Mouse (Mus musculus): ENCODE data around the gene Brox.

The Brox gene

DNA sequence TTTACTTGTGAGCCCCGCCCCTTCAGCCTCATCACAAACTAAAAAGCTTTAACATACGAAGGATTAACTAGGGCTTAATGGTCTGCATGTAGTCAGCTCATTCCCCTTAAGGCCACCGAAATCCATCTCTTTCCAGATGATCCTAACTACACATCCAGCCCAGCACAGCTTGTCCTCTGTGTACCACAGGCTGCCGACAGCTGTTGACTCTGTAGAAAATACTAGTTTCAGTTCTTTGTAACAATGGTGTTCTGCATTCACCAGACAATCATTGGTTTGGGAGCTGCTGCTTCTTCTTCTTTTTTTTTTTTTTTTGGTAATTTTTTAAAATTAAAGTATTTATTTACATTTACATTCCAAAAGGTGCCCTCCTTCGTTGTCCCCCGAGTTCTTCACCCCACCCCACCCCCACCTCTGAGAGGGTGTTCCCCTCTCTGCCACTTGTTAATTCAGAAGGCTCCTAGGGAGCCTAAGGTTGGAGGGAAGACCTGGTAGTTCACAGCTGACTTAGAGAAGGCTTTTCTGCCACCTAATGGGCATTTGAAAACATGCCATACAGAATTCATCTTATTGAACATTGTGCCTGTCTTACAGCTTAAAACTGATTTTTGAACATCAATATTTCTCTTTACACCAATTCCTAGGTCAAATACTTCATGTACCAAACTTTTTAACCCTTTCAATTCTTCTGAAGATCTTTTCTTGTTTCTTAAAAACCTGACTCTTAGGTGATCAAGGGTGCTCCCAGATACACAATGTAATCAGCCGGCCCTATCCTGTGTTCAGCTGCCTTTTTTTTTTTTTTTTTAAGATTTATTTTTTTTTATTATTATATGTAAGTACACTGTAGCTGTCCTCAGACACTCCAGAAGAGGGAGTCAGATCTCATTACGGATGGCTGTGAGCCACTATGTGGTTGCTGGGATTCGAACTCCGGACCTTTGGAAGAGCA lies 23.9 kb downstream of the Brox start:
- peak; percentile 12 for DNase-seq (ENCODE audit: low spot score)

DNA sequence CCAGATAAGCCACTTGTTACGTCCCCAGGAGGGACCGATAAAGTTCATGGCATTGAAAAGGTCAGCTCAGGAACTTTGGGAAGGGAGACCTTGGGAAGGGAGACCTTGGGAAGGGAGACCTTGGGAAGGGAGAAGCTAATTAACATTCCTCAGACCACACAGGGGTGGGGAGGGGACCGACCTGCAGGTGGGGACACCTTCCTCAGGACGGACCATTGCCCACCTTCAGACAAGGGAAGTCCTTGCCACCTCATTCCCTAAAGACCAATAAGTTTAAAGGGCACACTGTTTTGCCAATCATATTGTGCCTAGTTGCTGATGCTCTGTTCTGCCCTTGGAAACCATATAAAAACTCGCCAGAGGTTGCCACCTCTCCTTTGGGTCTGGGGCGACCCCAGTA lies 29.4 kb downstream of the Brox start:
- no peak for DNase-seq (ENCODE audit: low spot score)

DNA sequence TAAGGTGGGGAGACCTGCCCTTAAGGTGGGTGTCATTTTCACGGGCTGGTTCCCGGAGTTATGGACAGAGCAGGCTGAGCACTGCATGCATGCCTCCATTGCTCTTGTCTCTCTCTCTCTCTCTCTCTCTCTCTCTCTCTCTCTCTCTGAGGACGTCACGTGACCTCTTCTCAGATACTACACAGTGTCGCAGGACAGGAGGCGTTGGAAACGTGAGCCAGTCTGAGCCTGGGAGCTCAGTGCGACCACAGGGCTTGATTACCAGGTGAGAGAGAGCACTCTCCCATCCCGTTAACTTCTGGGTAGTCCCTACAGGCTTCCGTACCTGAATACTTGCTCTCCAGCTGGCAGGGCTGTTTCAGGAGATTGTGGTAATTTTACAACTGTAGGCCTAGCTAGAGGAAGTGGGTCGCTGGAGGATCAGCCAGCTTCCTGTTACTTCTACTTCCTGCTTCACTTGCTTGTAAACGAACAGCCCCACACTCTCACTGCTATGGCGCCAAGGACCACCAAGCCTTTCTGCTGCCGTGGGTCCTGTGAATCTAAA lies 31.1 kb downstream of the Brox start:
- no peak for DNase-seq (ENCODE audit: low spot score)

DNA sequence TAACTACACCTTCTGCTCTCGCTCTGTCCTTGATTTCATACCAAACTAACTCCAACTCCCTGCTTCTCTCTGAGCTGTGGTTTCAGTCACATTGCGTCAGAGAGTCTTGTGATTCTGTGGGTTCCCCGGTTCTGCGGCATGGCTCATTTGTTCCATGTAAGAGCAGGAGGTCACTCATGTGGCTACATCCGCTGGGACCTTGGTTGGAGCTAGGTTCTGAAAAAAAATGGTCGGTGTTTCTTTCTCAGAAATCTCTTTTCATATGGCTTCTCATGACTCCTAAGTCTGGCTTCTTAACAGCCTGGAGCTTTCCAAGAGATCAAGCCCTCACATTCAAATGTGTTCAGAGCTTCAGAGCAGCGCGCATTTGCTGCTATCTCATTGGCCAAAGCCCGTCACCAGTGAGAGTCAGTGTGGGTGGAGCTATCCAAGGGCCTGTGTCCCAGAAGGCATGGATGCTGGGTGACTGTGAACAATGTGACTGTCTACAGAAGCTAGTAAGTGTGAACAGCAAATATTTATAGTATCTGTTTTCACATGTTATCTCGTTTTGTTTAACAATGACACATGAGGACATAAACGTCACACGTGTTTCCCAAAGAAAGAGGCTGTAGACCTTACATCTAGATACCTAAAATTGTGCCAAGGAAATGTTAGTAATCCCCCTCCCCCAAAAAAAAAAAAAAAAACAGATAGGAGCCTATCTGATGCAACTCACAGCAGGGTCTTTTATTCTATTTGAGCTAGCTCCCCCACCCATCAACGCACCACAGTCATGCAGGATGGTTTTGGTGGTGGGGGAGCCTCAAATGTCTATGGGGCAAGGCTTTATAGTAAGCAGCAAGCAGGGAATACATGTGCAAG lies 32.7 kb downstream of the Brox start:
- DNase-seq (ENCODE audit: low spot score): peak; percentile 28

DNA sequence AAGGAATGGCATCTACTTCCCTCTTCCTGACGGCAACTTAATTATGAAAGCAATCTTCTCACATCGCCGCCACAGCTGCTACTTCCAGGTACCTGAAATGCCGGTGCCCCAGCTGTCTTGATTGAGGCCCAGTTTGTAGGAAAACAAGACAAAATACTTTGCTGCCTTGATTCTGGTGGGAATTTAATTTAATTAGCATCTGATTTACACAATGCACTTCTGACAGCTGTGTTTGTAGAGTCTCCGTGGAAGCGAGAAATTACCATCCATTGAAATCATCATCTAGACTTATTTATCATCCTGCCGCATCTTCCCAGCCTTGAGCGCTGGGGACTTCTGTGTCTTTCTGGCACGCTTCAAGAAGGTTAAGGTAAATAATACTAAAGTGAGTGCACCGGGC lies 44.5 kb downstream of the Brox start:
- no peak for DNase-seq (ENCODE audit: low spot score)

DNA sequence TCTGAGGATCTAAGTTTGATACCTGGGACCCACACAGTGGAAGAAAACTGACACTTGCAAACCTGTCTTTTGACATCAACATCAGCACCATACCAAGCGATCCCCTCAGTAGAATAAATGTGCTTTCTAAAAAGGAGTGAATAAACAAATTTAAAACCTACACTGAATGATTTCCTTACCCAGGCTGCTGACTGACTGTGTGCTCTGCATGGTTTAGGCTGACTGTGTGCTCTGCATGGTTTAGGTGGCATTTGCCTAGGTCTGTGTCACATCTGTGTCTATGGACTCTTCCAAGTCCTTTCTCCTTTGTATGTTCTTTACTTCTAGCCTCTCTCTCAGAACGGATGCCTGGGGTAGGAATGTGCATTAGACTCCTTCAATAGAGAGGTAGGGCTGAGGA lies 45.3 kb downstream of the Brox start:
- no peak for DNase-seq (ENCODE audit: low spot score)

DNA sequence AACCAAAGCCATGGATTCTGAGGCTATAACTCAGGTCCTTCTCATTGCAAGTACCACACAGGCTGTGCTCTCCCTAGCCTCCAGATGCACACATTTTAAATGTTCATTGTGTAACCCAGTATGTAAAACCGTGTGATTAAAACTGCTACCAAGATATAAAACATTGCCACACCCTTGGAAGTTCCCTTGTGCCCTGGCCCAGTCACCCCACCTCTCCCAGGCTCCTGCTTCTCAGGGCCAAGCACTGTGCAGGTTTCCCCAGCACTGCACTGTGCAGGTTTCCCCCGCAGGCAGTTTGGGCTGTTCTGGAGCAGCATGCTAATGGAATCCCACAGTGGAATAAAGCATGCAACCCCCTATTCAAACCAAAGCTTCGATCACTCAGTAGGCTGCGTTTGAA lies 46.5 kb downstream of the Brox start:
- no peak for DNase-seq (ENCODE audit: low spot score)

DNA sequence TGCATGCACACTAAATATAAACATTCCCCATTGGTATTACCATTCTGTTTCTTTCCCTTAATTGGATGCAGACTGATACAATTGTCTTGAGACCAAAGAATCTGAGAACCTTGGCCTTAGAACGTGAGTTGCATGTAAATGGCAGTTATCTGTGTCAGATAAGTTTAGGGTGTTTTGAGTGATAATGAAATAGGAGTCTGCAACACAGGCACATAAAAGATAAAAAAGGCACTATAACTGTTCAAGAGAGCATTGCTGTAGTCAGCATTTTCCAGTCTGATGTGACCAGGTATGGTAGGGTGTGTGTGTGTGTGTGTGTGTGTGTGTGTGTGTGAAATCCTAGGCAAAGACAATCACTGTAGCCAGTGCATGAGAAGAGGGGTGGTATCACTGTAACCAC lies 48.9 kb downstream of the Brox start:
- DNase-seq (ENCODE audit: low spot score): no peak

DNA sequence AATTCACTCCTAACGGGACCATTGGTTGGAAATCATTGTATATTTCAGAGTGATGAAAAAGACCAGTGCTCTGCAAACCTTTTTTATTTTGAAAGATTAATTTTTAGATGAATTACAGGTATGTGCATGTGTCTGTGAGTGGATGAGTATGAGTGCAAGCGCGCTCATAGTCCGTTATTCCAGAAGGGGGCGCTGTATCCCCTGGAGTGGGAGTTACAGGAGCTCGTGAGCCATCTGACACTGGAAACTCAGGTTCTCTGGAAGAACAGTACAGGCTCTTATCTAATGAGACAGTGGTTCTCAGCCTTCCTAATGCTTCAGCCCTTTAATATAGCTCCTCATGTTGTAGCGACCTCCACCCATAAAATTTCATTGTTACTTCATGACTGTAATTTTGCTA lies 53.8 kb downstream of the Brox start:
- DNase-seq (ENCODE audit: low spot score): no peak

DNA sequence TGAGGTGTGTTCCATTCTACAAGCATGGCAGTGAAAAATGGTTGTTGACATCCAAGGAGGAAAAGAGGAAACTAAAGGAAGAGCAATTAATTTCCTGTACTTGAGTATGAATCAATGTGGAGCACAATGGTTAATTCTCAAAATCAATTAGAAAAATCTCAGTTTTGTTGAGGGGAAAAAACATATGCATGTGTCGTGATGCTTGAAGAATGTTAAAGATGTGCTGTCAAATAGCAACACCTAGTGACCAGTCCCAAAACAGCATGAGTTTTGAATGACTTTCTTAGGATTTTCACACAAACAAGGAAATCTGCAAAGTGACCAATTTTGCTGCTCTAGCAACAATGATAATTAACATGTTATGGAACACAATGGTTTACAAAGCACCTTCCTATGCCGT lies 59.2 kb downstream of the Brox start:
- DNase-seq (ENCODE audit: low spot score): peak; percentile 48

DNA sequence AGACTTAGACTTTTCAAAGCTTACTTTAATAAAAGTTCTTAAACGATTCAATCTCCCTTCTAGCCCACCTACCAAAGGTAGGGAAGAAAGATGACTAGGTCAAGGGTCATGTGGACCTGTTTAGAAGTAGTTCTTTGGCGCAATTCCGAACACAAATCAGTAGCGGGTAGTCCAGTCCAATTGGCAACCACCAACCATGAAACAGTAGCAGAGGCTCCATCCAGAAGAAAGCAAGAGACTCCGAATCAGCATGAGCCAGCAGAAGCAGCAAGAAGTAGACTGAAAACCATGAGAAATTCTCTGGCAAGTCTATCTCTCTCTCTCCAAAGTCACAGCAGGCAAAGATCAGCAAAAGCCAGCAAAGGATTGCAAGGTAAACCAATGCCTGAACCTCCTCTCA lies 60.6 kb downstream of the Brox start:
- no peak for DNase-seq (ENCODE audit: low spot score)

DNA sequence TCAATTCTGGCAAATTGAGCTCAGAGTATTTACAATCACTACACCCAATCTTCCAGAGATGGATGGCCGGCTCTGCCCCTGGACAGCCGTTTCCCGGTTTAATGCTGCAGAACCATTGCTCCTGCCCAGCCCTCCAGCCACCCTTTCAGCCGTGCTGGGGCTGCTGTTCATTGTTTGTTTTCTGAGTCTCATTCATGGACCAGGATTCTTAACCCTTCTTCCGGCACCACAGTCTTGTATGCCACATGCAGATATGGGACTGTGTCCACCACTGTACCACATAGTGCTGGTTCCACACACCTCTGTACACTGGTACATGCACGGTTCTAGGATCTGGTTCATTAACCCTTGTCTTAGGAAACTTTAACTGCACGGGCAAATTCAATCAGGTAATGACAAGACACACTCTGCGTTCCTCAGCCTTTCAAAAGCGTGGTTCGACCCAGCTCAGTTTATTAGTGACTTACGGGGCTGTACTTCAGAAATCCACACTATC lies 63.3 kb downstream of the Brox start:
- DNase-seq (ENCODE audit: low spot score): no peak

DNA sequence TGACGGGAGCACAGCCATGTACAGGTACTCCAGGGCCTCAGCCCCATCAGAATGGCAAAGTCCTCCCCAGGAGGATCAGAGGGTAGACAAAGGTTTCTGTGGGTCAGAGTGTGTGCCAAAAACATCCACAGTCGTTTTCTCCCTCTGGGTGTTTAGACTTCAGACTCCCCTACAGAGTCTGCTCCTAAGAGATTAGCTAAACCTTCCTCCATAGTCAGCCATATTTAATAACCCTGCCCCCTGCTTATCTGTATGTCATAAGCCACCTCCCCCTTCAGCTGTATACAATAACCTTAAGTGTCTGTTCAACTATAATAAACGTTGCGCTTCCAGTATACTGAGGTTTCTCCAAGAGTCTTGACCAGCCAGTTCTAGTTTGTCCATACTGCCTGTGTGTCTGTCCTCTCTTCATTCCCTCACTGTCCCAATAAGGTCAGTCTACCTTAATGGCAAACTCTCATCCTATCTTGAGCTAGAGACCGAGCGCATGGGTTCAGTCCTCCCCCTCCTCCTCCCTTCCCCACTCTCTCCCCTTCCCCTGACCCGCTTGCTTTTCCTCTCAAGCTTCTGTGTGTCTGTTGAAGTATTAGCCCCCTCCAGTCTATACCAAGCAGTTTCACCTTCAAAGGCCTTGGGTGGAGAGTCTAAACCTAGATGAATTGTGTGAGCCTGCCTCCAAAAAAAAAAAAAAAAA lies 63.9 kb downstream of the Brox start:
- DNase-seq (ENCODE audit: low spot score): no peak

DNA sequence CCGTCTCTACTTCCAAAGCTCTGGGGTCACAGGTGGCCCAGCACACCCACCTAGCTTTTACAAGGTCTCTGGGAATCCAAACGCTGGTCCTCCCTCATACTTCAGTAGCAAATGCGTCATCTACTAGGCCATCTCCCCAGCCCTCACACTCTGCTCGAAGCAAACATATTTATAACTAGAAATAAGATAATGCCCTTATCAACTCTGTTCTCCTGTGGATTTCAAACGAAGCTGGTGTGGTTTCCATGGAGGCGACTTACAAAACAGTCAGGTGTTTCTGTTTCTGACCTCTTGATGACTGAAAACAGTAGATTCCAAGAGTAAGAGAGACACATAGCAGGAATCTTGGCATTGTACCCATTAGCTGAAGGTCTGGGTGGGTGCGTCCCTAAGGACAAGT lies 69.6 kb downstream of the Brox start:
- no peak for DNase-seq (ENCODE audit: low spot score)

All from layer of hippocampus, adult 11-12 months (tissue).